Comparison of ENCODE assay signal across 10 mouse cellular contexts in genomic region chr15:102097147-102097915, GRCm38 (mm10). TPM values are rescaled to one million over a fixed set of nuclear protein-coding genes. Genes with fewer than 3 reads are reported as not detected.
A peak's percentile ranks its signal among the peaks of the same experiment; 100 is the strongest.
DNase-seq lines count a peak whose midpoint lies in the region; ATAC-seq lines count a peak whose summit lies in the region.
"Had no signal": no experiment of that assay in that cellular context is flagged by ENCODE, and none has a peak within 500 bp of the region (broad histone marks: within the 10 kb centered on the region; RNA-seq: fewer than 3 reads in every experiment).

No protein-coding gene starts in this region.

- H3K4me3 ChIP-seq in embryonic facial prominence, embryonic 10.5 days: no peak overlapping the region
- H3K4me3 ChIP-seq in liver, embryonic 12.5 days: no peak overlapping the region

- ATAC-seq in liver, embryonic 12.5 days: no peak
- ATAC-seq: midbrain, embryonic 16.5 days had no signal

- no peak overlapping the region for H3K9ac ChIP-seq in liver, embryonic 12.5 days
- H3K9ac ChIP-seq: hindbrain, embryonic 14.5 days had no signal

- WGBS in embryonic facial prominence, embryonic 10.5 days: 80% methylated on average over 8 of the region's 8 CpGs
- 38% methylated on average over 8 of the region's 8 CpGs for WGBS in liver, embryonic 12.5 days (ENCODE audit: insufficient replicate concordance)

- H3K4me1 ChIP-seq in embryonic facial prominence, embryonic 10.5 days: peaks cover 53% of the 10 kb centered on the region
- peaks cover 39% of the 10 kb centered on the region for H3K4me1 ChIP-seq in liver, embryonic 12.5 days

- H3K4me2 ChIP-seq in liver, embryonic 12.5 days: no peak overlapping the region
- H3K4me2 ChIP-seq: hindbrain, embryonic 14.5 days had no signal

- peak; percentile 47 for DNase-seq in kidney, postnatal 10 days
- no peak for DNase-seq in kidney, postnatal 36 days
- DNase-seq in embryonic facial prominence, embryonic 10.5 days (ENCODE audit: low spot score): no peak
- peak; percentile 58 for DNase-seq in gastrocnemius, postnatal 25 days
- no peak for DNase-seq in ovary, adult 18-20 months (ENCODE audit: low spot score)
- no peak for DNase-seq in urinary bladder, adult 18-20 months (ENCODE audit: low spot score in 2 of 2)
- DNase-seq: left cerebral cortex, postnatal 4 days had no signal

- H3K27me3 ChIP-seq in embryonic facial prominence, embryonic 10.5 days (replicated peaks; ENCODE audit: low read depth, poor library complexity, severe bottlenecking): peaks cover 15% of the 10 kb centered on the region
- H3K27me3 ChIP-seq in liver, embryonic 12.5 days (replicated peaks): peaks cover 34% of the 10 kb centered on the region

- peaks cover 68% of the 10 kb centered on the region for H3K36me3 ChIP-seq in embryonic facial prominence, embryonic 10.5 days (replicated peaks)
- peaks cover 63% of the 10 kb centered on the region for H3K36me3 ChIP-seq in liver, embryonic 12.5 days

- no peaks in the 10 kb centered on the region for H3K9me3 ChIP-seq in embryonic facial prominence, embryonic 10.5 days
- H3K9me3 ChIP-seq in liver, embryonic 12.5 days (replicated peaks): no peaks in the 10 kb centered on the region

- H3K27ac ChIP-seq in embryonic facial prominence, embryonic 10.5 days (replicated peaks): 0 out of 2 replicates have a peak overlapping the region, but pooled peaks have one; percentile 5
- 0 out of 2 replicates have a peak overlapping the region, but pooled peaks have one; percentile 25 for H3K27ac ChIP-seq in liver, embryonic 12.5 days
- H3K27ac ChIP-seq: hindbrain, embryonic 14.5 days had no signal

RNA-seq across cellular contexts. Expression of gene Tns2, which starts 2.9 kb away (rescaled TPM):
- polyA plus RNA-seq in embryonic facial prominence, embryonic 10.5 days (2016; fragmentation: Nextera tagmentation; extraction: Ambion mirVana): 12.3 and 14.9 TPM in 2 replicates
- total RNA-seq in gastrocnemius, postnatal 25 days (2021): 10 to 100 TPM; 22.3 to 32.0 TPM
- 6.4 and 9.2 TPM in 2 replicates for polyA plus RNA-seq in liver, embryonic 12.5 days (2016; fragmentation: Nextera tagmentation; extraction: Ambion mirVana)

RNA-seq across cellular contexts. Expression of gene Eif4b, which starts 23.8 kb away (rescaled TPM):
- polyA plus RNA-seq in embryonic facial prominence, embryonic 10.5 days (2016; fragmentation: Nextera tagmentation; extraction: Ambion mirVana): 133 and 136 TPM in 2 replicates
- total RNA-seq in gastrocnemius, postnatal 25 days (2021): 100 to 1,000 TPM; 141 to 145 TPM
- 91.7 and 91.8 TPM in 2 replicates for polyA plus RNA-seq in liver, embryonic 12.5 days (2016; fragmentation: Nextera tagmentation; extraction: Ambion mirVana)

RNA-seq across cellular contexts. Expression of gene Spryd3, which starts 38.7 kb away (rescaled TPM):
- polyA plus RNA-seq in embryonic facial prominence, embryonic 10.5 days (2016; fragmentation: Nextera tagmentation; extraction: Ambion mirVana): 12.7 and 13.2 TPM in 2 replicates
- 1 to 10 TPM; 7.1 to 7.9 TPM for total RNA-seq in gastrocnemius, postnatal 25 days (2021)
- 14.9 and 15.0 TPM in 2 replicates for polyA plus RNA-seq in liver, embryonic 12.5 days (2016; fragmentation: Nextera tagmentation; extraction: Ambion mirVana)

RNA-seq across cellular contexts. Expression of gene Igfbp6, which starts 46.8 kb away (rescaled TPM):
- polyA plus RNA-seq in embryonic facial prominence, embryonic 10.5 days (2016; fragmentation: Nextera tagmentation; extraction: Ambion mirVana): 0.26 and 0.36 TPM in 2 replicates
- 10 to 100 TPM; 46.4 to 68.2 TPM for total RNA-seq in gastrocnemius, postnatal 25 days (2021)
- polyA plus RNA-seq in liver, embryonic 12.5 days (2016; fragmentation: Nextera tagmentation; extraction: Ambion mirVana): 0.72 and 1.1 TPM in 2 replicates

RNA-seq across cellular contexts. Expression of gene Soat2, which starts 53.0 kb away (rescaled TPM):
- 0.09 and 0.18 TPM in 2 replicates for polyA plus RNA-seq in embryonic facial prominence, embryonic 10.5 days (2016; fragmentation: Nextera tagmentation; extraction: Ambion mirVana)
- total RNA-seq in gastrocnemius, postnatal 25 days (2021): under 1 TPM in 1 of 2 experiments, not detected in 1; 0.16 TPM
- polyA plus RNA-seq in liver, embryonic 12.5 days (2016; fragmentation: Nextera tagmentation; extraction: Ambion mirVana): 28.3 and 29.8 TPM in 2 replicates
- total RNA-seq: left cerebral cortex, postnatal 4 days had no signal
- polyA plus RNA-seq: hindbrain, embryonic 14.5 days had no signal

Comparison
In these comparisons a context has a peak if more than half of its experiments do, and no peak if none do; other contexts are left out.
1. DNase-seq: peak in kidney, postnatal 10 days (single experiment) and gastrocnemius, postnatal 25 days (single experiment); none in kidney, postnatal 36 days (0 of 2), embryonic facial prominence, embryonic 10.5 days (single experiment), ovary, adult 18-20 months (single experiment) and urinary bladder, adult 18-20 months (0 of 2).